Mouse (Mus musculus) monocyte, adult 5-6 weeks (primary cell): ENCODE measurements around the gene Apopt1. TPM values are rescaled to one million over a fixed set of nuclear protein-coding genes. Genes with fewer than 3 reads are reported as not detected.
"Not testable (repeated sequence)": the region's sequence is repeated elsewhere in the genome, so short reads cannot be mapped to it uniquely, and the experiment has no call there.

Experiments
- ATAC-seq: fragments of 153-309, 156-312 bp; replicated peaks from 2 replicates; pipeline ENCODE4 v1.8.0; 2017; ENCODE audit warnings: mild to moderate bottlenecking; ENCODE audit not compliant: low TSS enrichment, insufficient number of reproducible peaks, severe bottlenecking, poor library complexity, low FRiP score
- total RNA-seq: library from RNA; stranded (forward); fragments of 200-1000, 200-491, 200-594 nt; gene quantifications from 3 replicates; pipeline ENCODE4 v1.2.3, GENCODE M21; 2017

Apopt1 gene
- total RNA-seq, 1 experiment from 2014 or later, result 29.7 TPM

DNA sequence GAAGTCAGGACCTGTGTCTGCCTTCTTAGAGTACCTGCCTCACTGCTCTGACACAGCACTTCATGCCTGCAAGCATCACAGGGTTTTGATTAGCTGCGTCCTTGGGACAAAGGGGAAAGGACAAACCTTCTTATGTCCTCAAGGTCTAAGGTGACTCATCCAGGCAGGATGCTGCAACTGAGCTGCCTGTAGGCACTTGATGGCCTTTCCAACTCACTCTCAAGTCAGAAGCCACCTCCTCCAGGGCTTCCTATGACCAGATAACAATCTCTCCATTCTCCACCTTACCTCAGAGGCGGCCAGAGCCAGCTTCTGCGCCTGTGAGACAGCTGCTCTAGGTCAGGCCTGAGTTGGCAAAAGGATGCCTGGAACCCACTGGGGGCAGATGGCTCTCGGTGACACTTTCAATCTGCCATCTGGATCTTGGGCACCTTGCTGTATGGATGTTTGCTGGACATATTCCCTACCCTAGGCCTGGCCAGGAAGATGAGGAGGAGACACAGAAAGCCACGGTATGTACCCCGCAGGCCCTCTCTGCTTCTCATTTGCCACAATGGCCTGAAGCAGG lies 14.6 kb upstream of the Apopt1 start:
- ATAC-seq, result no peak

GRCm38 (mm10) chr12:111699542-111699941 lies 13.5 kb upstream of the Apopt1 start:
- ATAC-seq, result no peak

GRCm38 (mm10) chr12:111700920-111701458 lies 12.1 kb upstream of the Apopt1 start:
- no peak for ATAC-seq

GRCm38 (mm10) chr12:111703301-111703700 lies 9.8 kb upstream of the Apopt1 start:
- ATAC-seq, result no peak

GRCm38 (mm10) chr12:111704609-111705008 lies 8.5 kb upstream of the Apopt1 start:
- ATAC-seq, result no peak

DNA sequence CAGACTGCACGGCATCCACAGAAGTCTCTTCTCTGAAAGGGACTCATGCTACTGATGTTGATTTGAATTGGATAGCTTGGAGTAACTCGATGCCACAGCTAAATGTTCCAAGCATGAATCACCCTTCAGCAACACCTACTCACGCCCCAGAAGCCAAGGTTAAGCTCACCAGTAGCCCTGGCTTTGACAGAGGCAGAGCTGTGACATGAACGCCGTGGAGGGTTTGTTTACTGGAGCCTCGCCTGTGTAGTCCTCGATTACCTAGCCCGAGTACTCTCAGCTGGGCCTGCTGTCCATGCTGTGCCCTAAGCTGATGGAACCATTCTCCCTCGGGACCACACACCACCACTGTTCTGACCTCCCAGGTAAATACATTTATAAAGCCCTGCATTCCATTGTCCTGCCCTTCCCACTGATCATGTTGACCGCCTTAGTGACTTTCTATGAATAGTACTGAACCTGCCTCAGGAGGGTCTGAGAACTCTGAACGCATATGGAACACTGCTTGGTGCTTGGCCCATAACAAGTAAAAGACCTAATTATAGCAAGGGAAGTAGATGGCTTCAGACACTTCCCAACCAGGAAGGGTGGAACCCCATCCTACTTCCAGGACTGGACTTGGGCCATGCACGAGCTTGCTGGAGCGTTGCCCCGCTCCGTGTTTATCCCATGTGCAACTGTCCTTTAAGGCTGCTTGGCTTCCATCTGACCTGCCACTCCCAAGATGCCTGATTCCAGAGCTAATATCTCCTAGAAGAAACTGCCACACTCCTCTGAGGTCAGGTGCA lies 7.7 kb upstream of the Apopt1 start:
- ATAC-seq, result no peak

DNA sequence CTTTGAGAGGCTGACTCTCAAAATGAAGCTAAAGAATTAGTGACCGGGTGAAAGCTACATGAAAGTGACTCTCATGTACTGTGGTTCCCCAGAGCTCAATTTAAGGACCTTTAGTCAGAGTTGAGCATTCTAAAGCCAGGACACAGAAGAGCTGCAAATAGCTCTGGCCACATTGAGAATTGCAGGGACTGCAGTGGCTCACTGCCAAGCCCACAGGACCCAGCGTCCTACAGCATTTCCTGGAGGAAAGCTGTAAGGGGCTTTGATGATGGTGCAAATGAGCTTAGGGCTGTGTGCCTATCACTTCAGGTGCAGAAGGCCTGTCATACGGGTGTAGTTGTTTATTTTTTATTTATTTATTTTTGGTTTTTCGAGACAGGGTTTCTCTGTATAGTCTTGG lies 4.9 kb upstream of the Apopt1 start:
- ATAC-seq, result no peak

- ATAC-seq, result no peak
Measured at GRCm38 (mm10) chr12:111710091-111710490, 3.0 kb upstream of the Apopt1 start.

- no peak for ATAC-seq
Measured at GRCm38 (mm10) chr12:111712476-111712875, 585 bp upstream of the Apopt1 start.

DNA sequence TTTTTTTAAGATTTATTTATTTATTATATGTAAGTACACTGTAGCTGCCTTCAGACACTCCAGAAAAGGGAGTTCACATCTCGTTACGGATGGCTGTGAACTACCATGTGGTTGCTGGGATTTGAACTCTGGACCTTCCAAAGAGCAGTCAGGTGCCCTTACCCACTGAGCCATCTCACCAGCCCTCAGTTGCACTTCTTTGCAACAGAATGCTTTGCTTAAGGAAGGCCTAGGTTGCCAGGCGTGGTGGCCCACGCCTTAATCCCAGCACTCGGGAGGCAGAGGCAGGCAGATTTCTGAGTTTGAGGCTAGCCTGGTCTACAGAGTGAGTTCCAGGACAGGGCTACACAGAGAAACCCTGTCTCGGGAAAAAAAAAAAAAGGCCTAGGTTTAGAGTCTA lies 819 bp downstream of the Apopt1 start:
- not testable (repeated sequence) for ATAC-seq

GRCm38 (mm10) chr12:111716505-111716904 lies 3.4 kb downstream of the Apopt1 start:
- ATAC-seq, result no peak

- no peak for ATAC-seq
Measured at GRCm38 (mm10) chr12:111718656-111719055, 5.6 kb downstream of the Apopt1 start.

GRCm38 (mm10) chr12:111720222-111720621 lies 7.2 kb downstream of the Apopt1 start:
- ATAC-seq, result no peak

GRCm38 (mm10) chr12:111722654-111723053 lies 9.6 kb downstream of the Apopt1 start:
- no peak for ATAC-seq

DNA sequence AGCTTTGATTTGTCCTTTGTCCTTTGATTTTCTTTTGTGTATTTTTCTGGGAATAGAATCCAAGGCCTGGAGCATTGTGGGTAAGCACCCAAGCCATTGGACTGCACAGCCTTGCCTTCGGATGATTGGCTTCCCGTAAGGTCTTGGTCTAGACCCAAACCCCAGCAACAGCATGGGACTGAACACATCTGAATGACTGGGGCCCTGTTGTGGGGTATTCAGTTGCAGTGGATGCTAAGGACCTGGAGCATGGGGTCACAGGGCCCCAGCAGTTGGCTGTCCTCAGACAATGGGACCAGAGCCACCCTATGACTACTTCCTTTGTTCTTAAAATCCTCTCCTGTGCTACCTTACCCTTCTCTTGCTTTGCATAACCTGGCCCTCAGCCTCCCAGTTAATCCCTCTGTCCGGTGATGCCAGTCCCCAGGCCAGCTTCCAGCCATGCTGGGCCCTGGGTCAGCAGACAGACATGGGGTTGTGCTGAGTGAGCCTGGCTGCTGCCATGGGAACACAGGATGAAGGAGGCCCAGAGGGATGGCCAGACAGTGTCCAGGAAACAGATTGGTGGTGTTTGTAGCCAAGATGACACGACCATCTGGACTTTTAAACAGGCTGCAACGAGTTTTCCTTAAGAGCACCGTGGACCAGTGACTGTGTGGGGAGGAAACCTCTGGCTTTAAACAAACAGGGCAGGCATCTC lies 11.7 kb downstream of the Apopt1 start:
- no peak for ATAC-seq

- ATAC-seq, result no peak
Measured at GRCm38 (mm10) chr12:111725338-111726121, 12.5 kb downstream of the Apopt1 start.

- ATAC-seq, result peak; percentile 81
Measured at GRCm38 (mm10) chr12:111726122-111726463, 13.0 kb downstream of the Apopt1 start.

DNA sequence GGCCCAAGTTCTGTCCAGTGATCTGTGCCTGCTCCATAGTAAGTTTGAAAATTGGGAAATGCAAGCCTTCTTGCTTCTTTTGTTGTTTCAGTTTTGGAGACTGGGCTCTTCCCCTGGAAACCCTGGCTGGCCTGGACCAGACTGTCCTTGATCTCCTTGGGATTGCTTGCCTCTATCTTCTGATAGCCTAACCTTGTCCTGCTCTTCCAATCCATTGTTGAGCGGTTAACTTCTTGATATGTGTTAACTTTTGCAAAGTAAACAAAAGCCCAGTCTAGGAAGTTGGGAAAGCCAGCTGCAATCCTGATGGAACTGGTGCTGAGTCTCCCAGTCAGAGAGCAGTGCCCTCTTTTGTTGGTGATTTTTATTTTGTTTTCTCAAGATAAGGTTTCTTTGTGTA lies 14.9 kb downstream of the Apopt1 start:
- no peak for ATAC-seq
